16 mouse cellular contexts compared by ENCODE assay signal in genomic region chr11:109218722-109219430, GRCm38 (mm10).
DNase-seq lines count a peak whose midpoint lies in the region; ATAC-seq and TF ChIP-seq lines count a peak whose summit lies in the region.
"Had no signal": no experiment of that assay in that cellular context is flagged by ENCODE, and none has a peak within 500 bp of the region (broad histone marks: within the 10 kb centered on the region; RNA-seq: fewer than 3 reads in every experiment).

No protein-coding gene starts in this region.

- peak overlapping the region; percentile 83 for H3K27ac ChIP-seq in midbrain, embryonic 14.5 days (replicated peaks; ENCODE audit: low read depth, low read length)
- H3K27ac ChIP-seq in cerebellum, adult 2 months (ENCODE audit: insufficient read depth, low read length) = no peak overlapping the region
- H3K27ac ChIP-seq: embryonic facial prominence, embryonic 12.5 days; kidney, embryonic 15.5 days; layer of hippocampus, adult 2 months; limb, embryonic 12.5 days; liver, embryonic 14.5 days; stomach, postnatal 0 days had no signal

- H3K4me3 ChIP-seq in midbrain, embryonic 14.5 days (replicated peaks; ENCODE audit: low read depth, low read length) = no peak overlapping the region
- H3K4me3 ChIP-seq in cerebellum, adult 2 months (replicated peaks; ENCODE audit: insufficient read depth, low read depth, low read length) = no peak overlapping the region
- H3K4me3 ChIP-seq: embryonic facial prominence, embryonic 12.5 days; kidney, embryonic 15.5 days; layer of hippocampus, adult 2 months; limb, embryonic 12.5 days had no signal

- TF ChIP-seq CTCF in cerebellum, adult 2 months (IDR thresholded peaks at IDR 0.05; ENCODE audit: borderline replicate concordance, insufficient read depth, low read depth, low read length) = no peak

- DNase-seq in thymus, postnatal 0 days (ENCODE audit: low spot score) = peak; percentile 7
- DNase-seq in thymus, adult 18-20 months = no peak
- no peak for DNase-seq in midbrain, embryonic 14.5 days
- no peak for DNase-seq in kidney, adult 8-10 months
- no peak for DNase-seq in cerebellum, adult 2 months
- no peak for DNase-seq in left cerebral cortex, adult 8-10 months (ENCODE audit: low spot score in 2 of 2)
- DNase-seq: cerebellum, postnatal 25 days had no signal

- 77% methylated on average over 15 of the region's 15 CpGs for WGBS in midbrain, embryonic 14.5 days
- 84% methylated on average over 15 of the region's 15 CpGs for WGBS in cerebellum, adult 2 months

- no peaks in the 10 kb centered on the region for H3K27me3 ChIP-seq in midbrain, embryonic 14.5 days (ENCODE audit: control insufficient read depth, insufficient read depth, low read length)
- no peaks in the 10 kb centered on the region for H3K27me3 ChIP-seq in cerebellum, adult 2 months (ENCODE audit: control insufficient read depth, insufficient read depth, low read length)
- H3K27me3 ChIP-seq: embryonic facial prominence, embryonic 12.5 days; kidney, embryonic 15.5 days; limb, embryonic 12.5 days had no signal

- no peak for TF ChIP-seq POLR2A in cerebellum, adult 2 months (IDR thresholded peaks at IDR 0.05; ENCODE audit: borderline replicate concordance, insufficient read depth, low read length)

- H3K4me2 ChIP-seq in midbrain, embryonic 14.5 days (ENCODE audit: low read length) = peak overlapping the region; percentile 32
- H3K4me2 ChIP-seq: embryonic facial prominence, embryonic 12.5 days; kidney, embryonic 15.5 days; limb, embryonic 12.5 days had no signal

- no peaks in the 10 kb centered on the region for H3K9me3 ChIP-seq in midbrain, embryonic 14.5 days (ENCODE audit: control insufficient read depth, low read length)
- H3K9me3 ChIP-seq: embryonic facial prominence, embryonic 12.5 days; kidney, embryonic 15.5 days; limb, embryonic 12.5 days had no signal

- H3K36me3 ChIP-seq in midbrain, embryonic 14.5 days (ENCODE audit: control insufficient read depth, insufficient read depth, low read length) = no peaks in the 10 kb centered on the region
- H3K36me3 ChIP-seq: embryonic facial prominence, embryonic 12.5 days; kidney, embryonic 15.5 days; limb, embryonic 12.5 days had no signal

- H3K9ac ChIP-seq in midbrain, embryonic 14.5 days (replicated peaks; ENCODE audit: low read length) = no peak overlapping the region; the same call in 1 of the 2 replicates
- H3K9ac ChIP-seq: embryonic facial prominence, embryonic 12.5 days; kidney, embryonic 15.5 days; limb, embryonic 12.5 days; liver, embryonic 14.5 days had no signal

- peak; percentile 33 for ATAC-seq in granulocyte monocyte progenitor cell, adult 5-6 weeks (replicated peaks; ENCODE audit: poor library complexity, severe bottlenecking)
- no peak for ATAC-seq in midbrain, embryonic 14.5 days (ENCODE audit: low FRiP score, low TSS enrichment)
- ATAC-seq: lung, postnatal 0 days; Patski had no signal

- peaks cover 14% of the 10 kb centered on the region for H3K4me1 ChIP-seq in midbrain, embryonic 14.5 days (ENCODE audit: control insufficient read depth, insufficient read depth, low read length)
- no peaks in the 10 kb centered on the region for H3K4me1 ChIP-seq in cerebellum, adult 2 months (ENCODE audit: control insufficient read depth, insufficient read depth, low read length)
